Mouse (Mus musculus) ES-Bruce4 (cell line): ENCODE measurements around the gene Tmc7.

Source experiments
- CTCF ChIP-seq: IDR thresholded peaks from one replicate; pipeline ENCODE4 v1.8.1; 2011; ENCODE audit warnings: low read depth, low read length
- EP300 ChIP-seq: IDR thresholded peaks from 2 replicates; pipeline ENCODE4 v1.6.1; 2011; ENCODE audit warnings: low read depth, low read length; ENCODE audit not compliant: insufficient read depth
- POLR2A ChIP-seq: IDR thresholded peaks from one replicate; pipeline ENCODE4 v1.8.1; 2011; ENCODE audit warnings: low read length; ENCODE audit not compliant: insufficient read depth

GRCm38 (mm10) chr7:118585856-118586255 is 1.3 kb upstream of the Tmc7 start:
- TF ChIP-seq POLR2A, result no peak
- TF ChIP-seq CTCF, result no peak
- no peak for TF ChIP-seq EP300
